Comparison of ENCODE assay signal across 10 mouse cellular contexts in genomic region chr16:48623447-48623846, GRCm38 (mm10).
DNase-seq lines count a peak whose midpoint lies in the region; ATAC-seq and TF ChIP-seq lines count a peak whose summit lies in the region.
"Had no signal": no experiment of that assay in that cellular context is flagged by ENCODE, and none has a peak within 500 bp of the region (broad histone marks: within the 10 kb centered on the region; RNA-seq: fewer than 3 reads in every experiment).

No protein-coding gene starts in this region.

- H3K36me3 ChIP-seq in thymus, adult 2 months (ENCODE audit: control insufficient read depth, insufficient read depth, low read length): peaks cover 3% of the 10 kb centered on the region; the same call in 1 of the 2 replicates
- no peaks in the 10 kb centered on the region for H3K36me3 ChIP-seq in embryonic facial prominence, embryonic 10.5 days (replicated peaks)
- no peaks in the 10 kb centered on the region for H3K36me3 ChIP-seq in hindbrain, embryonic 10.5 days

- ATAC-seq in cerebellum, adult (ENCODE audit: insufficient number of reproducible peaks, low FRiP score, low TSS enrichment): no peak

- no peak for TF ChIP-seq POLR2A in thymus, adult 2 months (IDR thresholded peaks at IDR 0.05; ENCODE audit: control insufficient read depth, extremely low read depth, insufficient read depth, low read length, poor library complexity)

- no peak overlapping the region for H3K27ac ChIP-seq in gastrocnemius, adult 2 months
- no peak overlapping the region for H3K27ac ChIP-seq in thymus, adult 2 months (ENCODE audit: control insufficient read depth, insufficient read depth, low read length)
- no peak overlapping the region for H3K27ac ChIP-seq in embryonic facial prominence, embryonic 10.5 days (replicated peaks)
- no peak overlapping the region for H3K27ac ChIP-seq in hindbrain, embryonic 10.5 days

- intact Hi-C loops in gastrocnemius, adult 2 months (cut with DNase I): no loop called here
- intact Hi-C loops in gastrocnemius, postnatal 36 days (cut with DNase I): no loop called here

- H3K4me1 ChIP-seq in thymus, adult 2 months (replicated peaks; ENCODE audit: control insufficient read depth, insufficient read depth, low read length): peaks cover 12% of the 10 kb centered on the region
- H3K4me1 ChIP-seq in embryonic facial prominence, embryonic 10.5 days: peaks cover 6% of the 10 kb centered on the region; the same call in 1 of the 2 replicates
- no peaks in the 10 kb centered on the region for H3K4me1 ChIP-seq in hindbrain, embryonic 10.5 days (replicated peaks)

- WGBS in thymus, adult 2 months: 96% methylated on average over 1 of the region's 1 CpGs
- 83% methylated on average over 1 of the region's 1 CpGs for WGBS in embryonic facial prominence, embryonic 10.5 days
- 84% methylated on average over 1 of the region's 1 CpGs for WGBS in hindbrain, embryonic 10.5 days

- no peak for DNase-seq in gastrocnemius, adult 2 months
- DNase-seq in gastrocnemius, postnatal 36 days: no peak
- peak; percentile 56 for DNase-seq in thymus, adult 2 months
- no peak for DNase-seq in thymus, adult 18-20 months
- DNase-seq in lung, postnatal 14 days: peak; percentile 40
- DNase-seq in embryonic facial prominence, embryonic 10.5 days (ENCODE audit: low spot score): no peak
- DNase-seq in hindbrain, embryonic 10.5 days (ENCODE audit: low spot score): no peak
- DNase-seq: cerebellum, adult 2 months had no signal

- no peak overlapping the region for H3K4me3 ChIP-seq in gastrocnemius, adult 2 months
- no peak overlapping the region for H3K4me3 ChIP-seq in thymus, adult 2 months (ENCODE audit: control insufficient read depth, insufficient read depth, low read length)
- H3K4me3 ChIP-seq in embryonic facial prominence, embryonic 10.5 days: no peak overlapping the region
- H3K4me3 ChIP-seq in hindbrain, embryonic 10.5 days: no peak overlapping the region
- H3K4me3 ChIP-seq: myocyte had no signal

- H3K9me3 ChIP-seq in embryonic facial prominence, embryonic 10.5 days: no peaks in the 10 kb centered on the region
- no peaks in the 10 kb centered on the region for H3K9me3 ChIP-seq in hindbrain, embryonic 10.5 days

- TF ChIP-seq CTCF in gastrocnemius, adult 2 months (IDR thresholded peaks at IDR 0.05): peak; percentile 17
- no peak for TF ChIP-seq CTCF in thymus, adult 2 months (IDR thresholded peaks at IDR 0.05; ENCODE audit: borderline replicate concordance, control insufficient read depth, extremely low read depth, insufficient read depth, low read length, poor library complexity)

- no peaks in the 10 kb centered on the region for H3K27me3 ChIP-seq in thymus, adult 2 months (ENCODE audit: control insufficient read depth, insufficient read depth, low read length)
- no peaks in the 10 kb centered on the region for H3K27me3 ChIP-seq in embryonic facial prominence, embryonic 10.5 days (replicated peaks; ENCODE audit: low read depth, poor library complexity, severe bottlenecking)
- H3K27me3 ChIP-seq in hindbrain, embryonic 10.5 days (ENCODE audit: insufficient read depth, poor library complexity, severe bottlenecking): no peaks in the 10 kb centered on the region

Comparison
In these comparisons a context has a peak if more than half of its experiments do, and no peak if none do; other contexts are left out.
1. DNase-seq: peak in thymus, adult 2 months (single experiment) and lung, postnatal 14 days (single experiment); none in gastrocnemius, adult 2 months (single experiment), gastrocnemius, postnatal 36 days (0 of 2), thymus, adult 18-20 months (0 of 2), embryonic facial prominence, embryonic 10.5 days (single experiment) and hindbrain, embryonic 10.5 days (single experiment).